8 mouse cellular contexts compared by ENCODE assay signal in the genomic region with DNA sequence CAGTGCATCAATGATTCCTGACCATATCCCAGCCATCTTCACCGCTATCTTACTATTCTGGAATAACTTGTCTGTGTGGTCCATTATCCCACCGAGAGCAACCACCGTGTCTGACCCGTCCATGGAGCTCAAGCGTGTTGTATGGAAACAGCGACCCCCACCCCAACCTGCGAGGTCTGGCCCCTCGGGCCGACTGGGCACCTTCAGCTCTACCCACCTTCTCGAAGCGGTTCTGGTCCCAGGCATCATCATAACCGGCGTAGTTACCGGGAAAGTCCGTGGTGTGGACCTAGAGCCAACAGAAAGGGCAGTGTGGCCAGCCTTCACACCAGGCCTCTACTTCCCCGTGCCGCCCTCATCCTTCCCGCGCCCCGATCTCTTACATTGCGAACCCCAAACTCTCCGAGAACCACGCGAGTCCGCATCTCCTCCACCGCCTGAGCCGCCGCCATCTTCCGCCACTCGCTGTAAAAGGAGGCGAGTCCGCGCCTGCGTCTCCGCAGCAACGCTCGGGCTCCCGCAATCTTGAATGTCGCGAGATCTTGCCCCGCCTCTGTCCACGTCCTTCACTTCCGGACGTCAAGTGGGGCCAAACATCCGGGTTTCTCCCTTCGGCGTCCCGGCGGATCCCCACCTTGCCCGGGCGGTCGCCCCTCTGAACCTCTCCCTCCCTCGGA. TPM values are rescaled to one million over a fixed set of nuclear protein-coding genes. Genes with fewer than 3 reads are reported as not detected.
A peak's percentile ranks its signal among the peaks of the same experiment; 100 is the strongest.
DNase-seq lines count a peak whose midpoint lies in the region; ATAC-seq lines count a peak whose summit lies in the region.

A gene (minus strand): TSS at position 543 of the 677 bp plus-strand sequence.
A gene (plus strand): TSS at position 569 of the 677 bp plus-strand sequence.

- ATAC-seq in inflammation-experienced regulatory T-cells, adult 6 months, result peak; percentile 96
- peak; percentile 86 for ATAC-seq in megakaryocyte-erythroid progenitor cell, adult 5-6 weeks (replicated peaks; ENCODE audit: low FRiP score, low TSS enrichment, poor library complexity, severe bottlenecking)

- DNase-seq in adipocyte (ENCODE audit: low spot score), result peak; percentile 94
- DNase-seq in embryo, embryonic 10 days (ENCODE audit: low spot score), result peak; percentile 99
- DNase-seq in gastrocnemius, postnatal 14 days, result peak; percentile 96
- DNase-seq in left cerebral cortex, postnatal 10 days (ENCODE audit: extremely low spot score in 1 of 2, low spot score in 2 of 2), result peak; percentile 95 to 97
- peak; percentile 94 for DNase-seq in right cerebral cortex, postnatal 25 days
- peak; percentile 91 to 96 for DNase-seq in urinary bladder, postnatal 4 days (ENCODE audit: low spot score in 2 of 2)

- intact Hi-C loops in gastrocnemius, postnatal 14 days (cut with DNase I; ENCODE audit: low total_unique reads), result no loop called here
- intact Hi-C loops in left cerebral cortex, postnatal 10 days (cut with DNase I), result no loop called here

RNA-seq across cellular contexts. Expression of the first gene that starts in this region (rescaled TPM):
- total RNA-seq in gastrocnemius, postnatal 14 days (2021), result 10 to 100 TPM; 14.5 to 15.1 TPM
- 100 to 1,000 TPM in 2 of 3 experiments, 10 to 100 TPM in 1; 76.3 to 119 (median 100) TPM for polyA plus RNA-seq in inflammation-experienced regulatory T-cells, adult 6 months (2017; shearing (Covaris generic))
- 10 to 100 TPM; 38.3 to 42.7 TPM for total RNA-seq in left cerebral cortex, postnatal 10 days (2021)
- 82.6 and 131 TPM in 2 replicates for total RNA-seq in megakaryocyte-erythroid progenitor cell, adult 5-6 weeks (2014; fragmentation: Nextera tagmentation)
- total RNA-seq in megakaryocyte-erythroid progenitor cell, adult 5-6 weeks (2017), result 54.1 and 89.4 TPM in 2 replicates

RNA-seq across cellular contexts. Expression of the second gene that starts in this region (rescaled TPM):
- total RNA-seq in gastrocnemius, postnatal 14 days (2021), result 10 to 100 TPM; 59.0 to 62.2 TPM
- polyA plus RNA-seq in inflammation-experienced regulatory T-cells, adult 6 months (2017; shearing (Covaris generic)), result 10 to 100 TPM; 44.2 to 58.7 (median 47.1) TPM
- 10 to 100 TPM; 73.6 to 83.9 TPM for total RNA-seq in left cerebral cortex, postnatal 10 days (2021)
- 65.9 and 69.9 TPM in 2 replicates for total RNA-seq in megakaryocyte-erythroid progenitor cell, adult 5-6 weeks (2014; fragmentation: Nextera tagmentation)
- total RNA-seq in megakaryocyte-erythroid progenitor cell, adult 5-6 weeks (2017), result 32.9 and 38.5 TPM in 2 replicates

Comparison
In these comparisons a context has a peak if more than half of its experiments do, and no peak if none do; other contexts are left out.
1. Peak in every context shown above with its lines: DNase-seq and ATAC-seq.